Mouse (Mus musculus) liver, embryonic 14.5 days (tissue): ENCODE measurements around the gene Stk24. TPM values are rescaled to one million over a fixed set of nuclear protein-coding genes. Genes with fewer than 3 reads are reported as not detected.

Experiments
- ATAC-seq: fragments of 200-750 bp; cut with Nextera tagmentation; 2 replicates; pipeline ENCODE4 v1.8.0; 2017; ENCODE audit warnings: moderate number of reproducible peaks, mild to moderate bottlenecking, moderate library complexity; ENCODE audit not compliant: insufficient read depth
- DNase-seq, 3 experiments: peaks; one replicate each; pipeline ENCODE4 v3.0.0-alpha.2; 2012 to 2013; ENCODE audit warnings: low read depth in 3 of 3, low spot score in 3 of 3
- H3K27ac ChIP-seq: fragments of 300-500 bp; sonication (generic); 2 replicates; pipeline ENCODE4 v1.5.1; 2014; ENCODE audit warnings: moderate library complexity, mild to moderate bottlenecking, control low read depth, inconsistent platforms
- H3K27me3 ChIP-seq: fragments of 300-500 bp; sonication (generic); 2 replicates; pipeline ENCODE4 v1.6.1; 2014; ENCODE audit warnings: mild to moderate bottlenecking, low read length, moderate library complexity; ENCODE audit not compliant: control insufficient read depth, insufficient read depth
- H3K36me3 ChIP-seq: fragments of 300-500 bp; sonication (generic); replicated peaks from 2 replicates; pipeline ENCODE4 v1.6.1; 2014; ENCODE audit warnings: low read depth; ENCODE audit not compliant: control insufficient read depth, insufficient read depth
- H3K4me1 ChIP-seq, 2 experiments: fragments of 200-500 bp in 1 of 2; fragments of 300-500 bp in 1 of 2; sonication (generic) in 1 of 2; replicated peaks; 2 replicates each; pipeline ENCODE4 v1.6.1; 2012 to 2014; ENCODE audit warnings: antibody characterized with exemption in 1 of 2, inconsistent platforms in 1 of 2, low read length in 1 of 2; ENCODE audit not compliant: control insufficient read depth in 2 of 2, insufficient read depth in 2 of 2
- H3K4me2 ChIP-seq: fragments of 300-500 bp; sonication (generic); 2 replicates; pipeline ENCODE4 v1.6.1; 2014; ENCODE audit warnings: low read depth, mild to moderate bottlenecking, control low read depth, moderate library complexity
- H3K4me3 ChIP-seq, 2 experiments: fragments of 200-500 bp in 1 of 2; fragments of 300-500 bp in 1 of 2; sonication (generic) in 1 of 2; 2 replicates each; pipeline ENCODE4 v1.5.1; 2012 to 2014; ENCODE audit warnings: low read depth in 2 of 2, low read length in 2 of 2, mild to moderate bottlenecking in 2 of 2, control low read depth in 1 of 2, inconsistent platforms in 1 of 2, moderate library complexity in 1 of 2; ENCODE audit not compliant: insufficient read depth in 1 of 2
- H3K9ac ChIP-seq: fragments of 300-500 bp; sonication (generic); replicated peaks from 2 replicates; pipeline ENCODE4 v1.6.1; 2014; ENCODE audit warnings: mild to moderate bottlenecking, control low read depth, moderate library complexity
- H3K9me3 ChIP-seq: fragments of 300-500 bp; sonication (generic); 2 replicates; pipeline ENCODE4 v1.6.1; 2016; ENCODE audit warnings: low read length, mixed read lengths; ENCODE audit not compliant: control insufficient read depth
- CTCF ChIP-seq: IDR thresholded peaks from 2 replicates; pipeline ENCODE4 v1.5.1; 2016; ENCODE audit warnings: antibody characterized with exemption, low read depth, control low read depth
- EP300 ChIP-seq: IDR thresholded peaks from 2 replicates; pipeline ENCODE4 v1.6.1; 2016; ENCODE audit warnings: antibody characterized with exemption, low read depth
- WGBS: fragments of 180-500 bp; shearing (Covaris S2); extraction: QIAGEN DNeasy Blood & Tissue Kit; methylation state at CpG from one replicate; pipeline ENCODE4 v1.1.7; 2014; ENCODE audit not compliant: insufficient replicate concordance; 5-methylcytosine and 5-hydroxymethylcytosine counted together
- polyA plus RNA-seq, 2 experiments: library from polyadenylated mRNA; depleted of rRNA in 1 of 2; stranded (reverse) in 1 of 2; unstranded in 1 of 2; fragments of >200 nt; fragmentation: Nextera tagmentation in 1 of 2; extraction: Ambion mirVana in 1 of 2; gene quantifications; 2 replicates each; pipeline versions ENCODE4 v1.2.1 to v1.2.3; 2012 to 2014

Gene Stk24
- polyA plus RNA-seq, 2 experiments = 22.5 to 31.0 TPM

DNA sequence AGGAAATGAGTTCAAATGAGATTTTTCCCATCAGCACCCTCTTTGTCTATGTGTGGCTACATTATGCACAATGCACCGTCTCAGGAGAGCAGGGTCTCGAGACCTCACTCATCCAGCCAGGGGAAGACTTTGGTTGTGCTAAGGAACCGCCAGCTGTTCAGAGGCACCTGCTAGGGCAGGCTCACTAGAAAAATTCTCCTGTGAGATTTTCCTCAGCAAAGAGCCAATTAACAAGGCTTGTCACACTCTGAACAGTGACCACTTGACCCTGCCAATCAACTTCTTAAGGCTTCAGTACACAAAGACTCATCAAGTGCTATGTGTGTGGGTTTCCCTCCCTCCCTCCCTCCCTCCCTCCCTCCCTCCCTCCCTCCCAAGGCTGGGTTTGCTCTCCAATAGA, 4.0 kb upstream of the Stk24 start:
- DNase-seq (no peak), ATAC-seq (no peak)
- Histone ChIP-seq H3K4me3 (no peak overlapping the region), H3K9me3 (no peaks in the 10 kb centered on the region), H3K36me3 (no peaks in the 10 kb centered on the region), H3K4me1 (peaks cover 0 to 4% of the 10 kb centered on the region in 2 experiments; a peak in 1 of 4 replicates), H3K27ac (no peak overlapping the region), H3K27me3 (no peaks in the 10 kb centered on the region; the same call in 1 of the 2 replicates), H3K9ac (no peak overlapping the region), H3K4me2 (no peak overlapping the region)
- no peak for TF ChIP-seq CTCF
- TF ChIP-seq EP300 = no peak
- 60% methylated on average over 3 of the region's 3 CpGs for WGBS

DNA sequence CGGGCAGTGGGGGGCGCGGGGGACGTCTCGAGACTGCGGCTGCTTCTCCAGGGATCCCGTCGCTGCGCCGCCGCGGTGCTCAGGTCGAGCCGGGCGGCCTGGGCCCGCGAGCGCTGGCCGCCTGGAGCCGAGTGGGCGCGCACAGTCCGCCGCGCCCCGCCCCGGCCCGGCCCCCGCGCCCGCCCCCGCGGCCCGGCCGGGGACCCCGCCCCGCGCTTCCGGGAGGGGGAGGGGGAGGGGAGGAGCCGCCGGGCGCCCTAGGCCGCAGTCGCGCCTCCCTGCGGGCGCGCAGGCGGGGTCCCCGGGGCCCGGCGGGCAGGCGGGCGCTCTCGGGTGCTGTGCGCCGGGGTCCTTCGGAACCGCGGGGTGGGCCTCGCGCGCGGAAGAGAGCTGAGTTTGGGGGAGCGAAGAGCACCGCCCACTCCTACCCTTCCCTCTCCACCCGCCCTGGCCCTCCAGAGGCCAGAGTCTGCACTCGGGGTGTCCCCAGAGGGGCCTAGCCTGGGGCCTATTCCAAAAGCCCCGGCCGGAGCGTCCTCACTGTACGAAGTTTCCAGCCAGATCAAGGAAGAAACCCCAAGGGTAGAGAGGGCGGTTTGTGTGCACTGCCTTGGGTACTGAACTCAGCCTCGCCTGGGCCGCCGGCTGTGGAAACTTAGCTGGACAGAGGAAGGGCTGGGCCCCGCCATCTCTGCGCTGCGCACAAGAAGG, 540 bp downstream of the Stk24 start:
- WGBS = under 1% methylated on average over 57 of the region's 79 CpGs
- Histone ChIP-seq H3K4me2 (peak overlapping the region; percentile 98), H3K36me3 (peaks cover 11% of the 10 kb centered on the region), H3K27me3 (no peaks in the 10 kb centered on the region; the same call in 1 of the 2 replicates), H3K9me3 (no peaks in the 10 kb centered on the region), H3K9ac (peak overlapping the region; percentile 98), H3K27ac (peak overlapping the region; percentile 74), H3K4me1 (peaks cover 18 to 20% of the 10 kb centered on the region in 2 experiments), H3K4me3 (peak overlapping the region; percentile 93 to 94)
- ATAC-seq (peak; percentile 91), DNase-seq (peak in 1 of 3 experiments; percentile 55)
- TF ChIP-seq EP300 (no peak), CTCF (no peak)

DNA sequence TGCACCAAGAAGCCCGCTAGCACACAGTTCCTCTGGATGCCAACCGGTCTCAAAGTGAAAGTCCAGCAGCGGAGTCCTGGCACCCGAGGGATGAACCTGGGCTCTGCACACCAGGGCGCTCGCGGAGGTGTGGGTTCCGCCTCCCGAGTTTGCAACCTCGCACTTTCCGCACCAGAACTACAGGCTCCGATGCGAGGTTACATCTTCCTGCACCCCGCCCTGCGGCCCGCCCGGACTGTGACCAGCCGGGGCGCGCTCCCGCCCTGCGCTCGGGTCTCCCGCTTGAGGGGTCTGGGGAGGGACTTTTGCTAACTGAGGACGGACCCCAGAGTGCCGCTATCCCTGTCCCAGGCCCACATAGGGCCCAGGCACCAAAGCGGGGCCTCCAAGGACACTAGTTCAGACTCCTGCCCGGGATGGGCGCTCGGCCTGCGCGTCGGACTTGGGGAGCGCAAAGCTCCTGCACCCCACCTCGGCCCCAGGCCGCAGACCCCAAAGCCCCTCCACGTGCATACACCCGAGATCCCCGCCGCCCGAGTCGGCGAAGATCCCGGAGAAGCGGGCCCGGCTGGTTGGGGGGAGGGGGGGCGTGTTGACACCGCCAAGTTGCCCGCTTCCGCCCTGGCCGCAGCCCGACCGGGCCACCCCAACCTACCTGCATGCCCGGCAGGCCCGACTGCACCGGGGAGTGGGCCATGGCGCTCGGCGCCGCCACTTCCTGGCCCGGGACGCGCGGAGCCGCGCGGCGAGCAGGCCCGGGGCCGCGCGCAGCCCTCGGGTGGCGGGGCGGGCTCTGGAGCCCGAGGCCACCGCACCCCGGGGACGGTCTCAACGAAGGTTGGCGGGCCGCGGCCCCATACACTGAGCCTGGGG, 1.3 kb downstream of the Stk24 start:
- TF ChIP-seq EP300 (no peak), CTCF (peak; percentile 14; the same call in 1 of the 2 replicates)
- H3K27ac ChIP-seq = peak overlapping the region; percentile 74
- ATAC-seq (peak; percentile 80), DNase-seq (peak in 2 of 3 experiments; percentile 55 to 59)
- no peaks in the 10 kb centered on the region; the same call in 1 of the 2 replicates for H3K27me3 ChIP-seq
- H3K4me2 ChIP-seq = peak overlapping the region; percentile 98
- under 1% methylated on average over 83 of the region's 83 CpGs for WGBS
- no peaks in the 10 kb centered on the region for H3K9me3 ChIP-seq
- H3K36me3 ChIP-seq = peaks cover 11% of the 10 kb centered on the region
- peak overlapping the region; percentile 93 to 94 for H3K4me3 ChIP-seq
- H3K9ac ChIP-seq = peak overlapping the region; percentile 98
- H3K4me1 ChIP-seq = peaks cover 18 to 27% of the 10 kb centered on the region in 2 experiments

DNA sequence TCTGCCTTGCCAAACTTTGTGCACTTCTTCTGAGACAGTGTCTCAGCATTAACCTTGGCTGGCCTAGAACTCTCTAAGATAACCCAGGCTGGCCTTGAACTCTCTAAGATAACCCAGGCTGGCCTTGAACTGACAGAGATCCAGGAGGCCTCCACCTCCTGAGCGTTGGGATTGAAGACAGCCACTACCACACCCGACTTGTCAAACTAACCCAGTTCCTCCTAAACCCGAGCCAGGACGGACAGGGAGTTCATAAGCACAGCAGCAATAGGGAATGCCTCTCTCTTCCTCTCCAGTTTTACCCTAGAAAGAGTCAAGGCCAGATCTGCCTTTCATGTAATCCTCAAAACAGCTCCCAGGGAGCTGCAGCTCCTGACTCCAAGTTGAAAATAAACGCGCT, 3.2 kb downstream of the Stk24 start:
- DNase-seq = no peak
- H3K36me3 ChIP-seq = peaks cover 23% of the 10 kb centered on the region
- ATAC-seq = no peak
- H3K9me3 ChIP-seq = no peaks in the 10 kb centered on the region
- peak overlapping the region in 1 of 2 experiments; percentile 14; a peak in 2 of 4 replicates for H3K4me3 ChIP-seq
- 27% methylated on average over 6 of the region's 6 CpGs for WGBS
- H3K27me3 ChIP-seq = no peaks in the 10 kb centered on the region
- peak overlapping the region; percentile 27; the same call in 1 of the 2 replicates for H3K9ac ChIP-seq
- peak overlapping the region; percentile 98 for H3K4me2 ChIP-seq
- TF ChIP-seq EP300 = no peak
- no peak for TF ChIP-seq CTCF
- no peak overlapping the region for H3K27ac ChIP-seq
- peaks cover 26 to 44% of the 10 kb centered on the region in 2 experiments for H3K4me1 ChIP-seq

DNA sequence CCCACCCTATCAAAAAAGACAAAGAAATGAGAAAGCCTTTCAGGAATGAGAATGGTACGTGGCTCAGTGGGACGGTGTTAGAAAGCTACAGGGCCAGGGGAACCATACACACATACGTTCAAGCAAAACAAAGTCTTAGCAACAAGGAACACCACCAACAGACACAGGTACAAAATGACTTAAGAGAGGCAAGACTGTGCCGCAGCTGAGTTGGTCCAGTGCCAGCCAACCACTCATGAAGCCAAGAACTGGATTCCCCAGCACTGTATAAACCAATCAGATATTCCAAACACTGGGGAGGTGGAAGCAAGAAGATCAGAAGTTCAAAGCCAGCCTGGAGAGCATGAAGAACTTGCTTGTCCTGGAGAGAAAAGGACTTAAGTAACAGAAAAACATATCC, 5.9 kb downstream of the Stk24 start:
- Histone ChIP-seq H3K4me2 (no peak overlapping the region), H3K9ac (no peak overlapping the region), H3K27ac (no peak overlapping the region), H3K4me1 (peaks cover 44 to 56% of the 10 kb centered on the region in 2 experiments), H3K4me3 (no peak overlapping the region), H3K36me3 (peaks cover 23% of the 10 kb centered on the region), H3K9me3 (no peaks in the 10 kb centered on the region), H3K27me3 (no peaks in the 10 kb centered on the region)
- DNase-seq (no peak), ATAC-seq (no peak)
- no peak for TF ChIP-seq EP300
- no peak for TF ChIP-seq CTCF
- 89% methylated on average over 4 of the region's 4 CpGs for WGBS
